Mouse (Mus musculus): ENCODE results near the gene Pik3r1.

GRCm38 (mm10) chr13:101711301-101711700, 56.7 kb downstream of the Pik3r1 start:
- no peak for TF ChIP-seq GATA1 (IDR thresholded peaks at IDR 0.05; ENCODE audit: borderline replicate concordance, low read length)
- no peak for TF ChIP-seq FLI1 (IDR thresholded peaks at IDR 0.05; ENCODE audit: low read length)

Measured in megakaryocyte, embryonic 14.5 days (primary cell).